Mouse (Mus musculus): ENCODE results near the gene Nfkbid.

Gene Nfkbid

DNA sequence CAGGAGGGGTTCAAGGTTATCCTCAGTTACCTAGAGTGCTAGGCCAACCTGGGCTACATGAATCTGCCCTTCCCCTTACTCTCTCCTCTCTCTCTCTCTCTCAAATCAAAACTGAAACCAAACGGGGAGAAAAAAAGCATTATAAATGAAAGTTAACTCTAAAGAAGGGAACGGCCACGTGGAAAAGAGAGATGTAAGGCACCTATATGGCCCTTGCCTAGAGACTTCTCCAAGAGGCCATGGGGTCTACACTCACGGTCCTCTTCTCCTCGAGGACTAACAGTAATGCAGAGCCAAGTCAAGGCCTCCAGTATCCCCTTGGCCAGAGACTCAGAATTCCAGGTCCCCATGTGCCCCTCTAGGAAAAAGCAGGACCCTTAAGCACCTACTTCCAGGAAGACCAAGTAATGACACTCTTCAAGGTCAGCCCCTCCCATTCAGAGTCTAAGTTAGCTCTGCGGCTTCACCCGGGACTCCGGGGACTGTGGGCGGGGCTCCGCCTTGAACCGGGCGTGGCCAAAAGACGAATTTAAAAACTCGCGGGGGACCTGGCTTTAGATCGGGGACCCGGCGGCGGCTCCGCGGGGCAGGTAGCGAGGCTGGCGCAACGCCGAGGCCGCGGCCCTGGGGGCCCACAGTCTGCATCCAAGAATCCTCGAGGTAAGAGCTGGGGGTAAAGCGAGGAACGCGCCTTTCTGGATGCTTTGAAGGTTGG is at the start of gene Nfkbid:
Nfkbid (plus strand) TSS at position 558 of the 715 bp plus-strand sequence.
- DNase-seq (ENCODE audit: low spot score): peak; percentile 74

DNA sequence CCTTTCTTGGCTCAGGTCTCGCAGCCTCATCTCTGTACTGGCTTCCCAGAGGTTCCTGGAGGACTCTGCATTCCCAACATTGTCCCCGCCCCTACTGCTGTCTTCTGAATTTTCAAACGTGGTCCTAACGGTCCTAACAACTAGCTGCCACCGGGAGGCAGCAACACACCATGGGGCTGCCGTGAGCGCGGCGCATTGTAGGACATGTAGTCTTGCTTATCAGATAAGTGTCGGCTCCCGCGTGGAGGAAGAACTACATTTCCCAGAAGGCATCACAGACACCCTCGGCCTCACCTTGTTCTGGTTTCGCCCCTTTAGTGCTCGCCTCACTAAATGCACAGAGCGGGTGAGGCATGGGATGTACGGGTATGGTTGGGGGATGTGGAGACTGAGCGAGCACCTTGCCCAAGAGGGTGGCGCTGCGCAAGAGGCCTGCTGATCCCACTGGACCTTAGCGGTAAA is 48.0 kb upstream of the Nfkbid start:
- DNase-seq (ENCODE audit: low spot score): peak; percentile 89

DNA sequence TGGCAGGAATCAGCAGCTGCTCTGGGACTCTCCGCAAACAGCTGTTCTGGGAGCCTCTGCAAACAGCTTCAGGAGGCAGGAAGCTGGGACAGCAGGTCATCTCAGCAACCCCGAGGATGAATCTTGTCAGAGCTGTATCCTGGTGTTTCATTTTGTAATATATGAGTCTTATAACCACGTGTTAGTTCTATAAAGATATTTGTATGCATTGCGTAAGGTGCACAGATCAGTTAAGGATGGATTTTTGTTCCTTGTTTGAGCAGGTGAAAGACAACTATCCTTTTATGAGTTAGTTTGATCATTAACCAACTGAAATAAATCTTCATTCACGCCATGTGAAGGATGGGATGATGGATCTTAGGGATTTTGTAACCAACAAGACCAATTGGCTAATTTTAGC is 41.5 kb upstream of the Nfkbid start:
- no peak for DNase-seq (ENCODE audit: low spot score)

DNA sequence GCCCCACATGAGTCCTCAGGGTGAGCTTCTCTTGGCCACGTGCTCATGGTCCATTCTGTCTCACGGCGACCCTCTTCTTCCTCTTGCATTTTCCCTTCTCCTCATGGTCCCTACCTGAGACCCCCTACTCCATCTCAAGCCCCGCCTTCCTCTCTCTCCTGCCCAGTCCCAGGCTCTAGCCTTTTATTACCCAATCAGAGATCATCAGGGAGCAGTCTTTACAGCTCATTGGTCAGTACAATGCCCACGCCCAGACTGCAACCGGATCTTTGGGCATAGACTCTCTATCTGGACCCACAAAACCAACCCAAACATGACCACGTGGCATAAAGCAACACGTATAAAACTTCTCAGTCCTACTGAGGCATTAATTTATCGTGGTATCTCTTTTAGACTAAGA is 37.4 kb upstream of the Nfkbid start:
- DNase-seq (ENCODE audit: low spot score): no peak

DNA sequence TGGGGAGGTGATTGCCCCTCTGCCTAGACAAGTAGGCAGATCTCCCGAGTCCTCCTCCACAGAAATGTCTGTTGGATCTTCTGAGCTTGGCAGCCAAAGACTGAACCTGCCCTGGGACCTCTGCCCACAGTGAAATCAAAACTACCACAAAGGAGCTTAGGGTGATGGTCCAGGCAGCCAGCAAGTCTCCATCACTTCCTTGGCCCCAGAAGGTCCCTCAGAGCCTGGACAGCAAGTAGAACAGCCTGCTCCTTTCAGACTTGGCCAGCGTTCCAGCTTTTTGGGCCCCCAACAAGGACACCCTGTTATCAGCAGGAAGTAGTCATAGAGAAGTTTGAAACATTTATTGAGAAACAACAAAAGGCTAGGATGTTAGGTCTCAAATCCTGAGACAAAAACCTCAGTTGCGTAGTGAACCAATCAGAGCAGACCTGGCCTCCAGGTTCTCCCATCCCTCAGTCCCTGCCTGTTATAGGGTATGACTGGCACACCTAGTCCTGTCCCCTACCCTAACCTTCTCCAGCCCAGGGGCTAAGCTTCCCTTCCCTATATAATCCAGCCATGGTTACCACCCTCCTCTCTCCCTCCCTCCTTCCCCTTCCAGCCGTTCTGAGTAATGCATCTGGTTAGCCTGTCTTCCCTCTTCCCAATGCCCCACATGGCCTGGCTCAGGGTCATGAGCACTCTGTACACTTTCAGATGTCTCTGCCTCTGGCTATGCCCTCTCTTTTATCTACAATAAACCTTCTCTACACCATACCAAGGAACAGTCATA is 28.6 kb upstream of the Nfkbid start:
- no peak for DNase-seq (ENCODE audit: low spot score)

DNA sequence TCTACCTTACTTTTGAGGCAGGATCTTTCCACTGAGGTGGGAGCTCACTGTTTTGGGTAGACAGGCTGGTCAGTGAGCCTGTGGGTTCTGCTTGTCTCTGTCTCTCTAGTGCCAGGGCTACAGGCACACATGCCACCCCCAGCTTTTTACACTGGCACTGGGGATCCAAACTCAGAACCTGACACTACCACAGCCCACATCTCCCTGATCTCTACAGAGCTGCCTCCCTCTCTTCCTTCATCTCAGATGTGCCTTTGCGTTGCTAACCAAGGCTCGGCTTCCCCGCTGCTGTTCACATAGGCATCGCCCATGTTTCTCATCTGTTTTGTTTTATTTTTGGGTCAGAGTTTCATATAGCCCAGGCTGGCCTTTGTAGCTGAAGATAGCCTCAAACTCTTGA is 27.9 kb upstream of the Nfkbid start:
- no peak for DNase-seq (ENCODE audit: low spot score)

DNA sequence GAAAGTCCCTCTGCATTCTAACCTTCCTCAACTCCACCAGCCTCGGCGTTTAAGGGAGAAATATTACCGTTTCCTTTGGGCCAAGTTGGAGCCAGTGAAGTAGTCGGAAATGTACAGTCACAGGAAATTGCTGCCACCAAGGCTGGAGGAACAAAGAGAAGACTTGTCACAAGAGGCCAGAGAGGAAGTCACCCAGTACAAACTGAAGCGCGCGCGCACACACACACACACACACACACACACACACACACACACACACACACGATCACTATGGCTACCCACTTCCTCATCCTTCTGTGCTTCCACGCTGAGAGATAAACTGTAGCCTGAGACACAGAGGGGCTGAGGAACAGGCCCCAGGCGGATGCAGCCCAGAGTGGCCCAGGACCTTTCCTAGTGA is 27.2 kb upstream of the Nfkbid start:
- no peak for DNase-seq (ENCODE audit: low spot score)

DNA sequence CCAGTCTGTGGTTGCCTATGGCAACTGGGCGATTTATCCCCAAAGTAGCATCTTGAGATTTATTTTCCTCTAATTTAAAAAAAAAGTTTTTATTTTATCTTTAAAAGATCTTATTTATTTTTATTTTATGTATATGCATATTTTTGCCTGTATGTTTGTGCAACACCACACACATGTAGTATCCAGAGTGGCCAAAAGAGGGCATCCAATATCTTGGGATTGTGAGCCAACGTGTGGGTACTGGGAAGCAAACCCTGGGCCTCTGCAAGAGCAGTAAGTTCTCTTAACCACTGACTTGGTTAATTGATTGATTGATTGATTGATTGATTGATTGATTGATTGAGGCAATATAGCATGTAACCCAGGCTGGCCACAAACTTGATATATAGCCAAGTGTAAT is 26.7 kb upstream of the Nfkbid start:
- no peak for DNase-seq (ENCODE audit: low spot score)

DNA sequence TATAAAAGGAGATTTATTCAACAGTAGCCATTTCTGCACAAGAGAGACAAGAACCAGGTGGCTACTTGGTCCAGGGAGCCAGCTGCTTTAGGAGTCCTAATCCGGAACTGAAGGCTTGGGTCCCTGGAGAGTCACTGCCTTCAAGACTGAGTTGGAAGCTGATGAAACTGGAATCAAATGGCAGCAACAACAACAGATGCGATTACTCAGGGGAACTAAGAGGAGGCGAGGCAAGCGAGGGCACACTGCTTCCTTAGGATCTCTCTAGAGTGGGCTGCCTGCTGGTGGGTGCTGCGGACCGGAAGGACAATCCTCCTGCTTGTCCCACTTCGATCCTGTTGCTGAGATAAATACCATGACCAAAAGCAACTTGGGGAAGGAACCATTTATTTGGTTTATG is 21.9 kb upstream of the Nfkbid start:
- DNase-seq (ENCODE audit: low spot score): no peak

DNA sequence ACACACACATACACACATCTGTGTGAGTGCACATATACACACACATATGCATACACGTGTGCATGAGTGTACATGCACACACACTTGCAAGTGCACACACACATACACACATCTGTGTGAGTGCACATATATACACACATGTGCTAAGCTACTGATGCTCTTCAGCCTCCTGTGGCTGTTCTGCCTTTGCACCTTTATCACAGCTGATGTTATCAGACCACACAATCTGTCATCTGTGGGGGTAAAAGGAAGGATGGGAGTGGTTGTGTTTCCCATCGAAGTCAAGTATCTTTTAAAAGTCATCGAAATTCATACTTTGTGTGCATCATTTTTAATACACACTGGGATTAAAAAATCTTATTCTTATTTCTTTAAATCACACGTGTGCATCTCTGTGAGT is 19.2 kb upstream of the Nfkbid start:
- DNase-seq (ENCODE audit: low spot score): no peak

DNA sequence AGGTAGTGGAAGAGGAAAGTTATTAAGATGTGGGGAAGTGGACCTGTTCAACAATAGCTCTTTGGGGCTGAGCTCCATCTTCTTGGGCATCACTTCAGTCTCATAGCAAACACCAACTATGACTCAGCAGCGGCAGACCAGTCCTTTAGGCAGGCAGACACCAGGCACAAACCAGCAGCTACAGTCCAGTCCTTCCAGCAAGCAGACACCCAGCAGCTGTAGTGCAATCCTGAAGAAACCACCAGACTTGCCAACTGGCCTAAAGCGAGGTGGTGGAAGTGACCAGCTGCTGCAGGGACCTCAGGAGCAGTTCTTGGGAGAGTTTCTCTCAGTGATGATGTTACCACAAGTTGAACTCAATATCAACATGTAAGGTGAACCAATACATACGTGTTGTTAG is 12.9 kb upstream of the Nfkbid start:
- no peak for DNase-seq (ENCODE audit: low spot score)

DNA sequence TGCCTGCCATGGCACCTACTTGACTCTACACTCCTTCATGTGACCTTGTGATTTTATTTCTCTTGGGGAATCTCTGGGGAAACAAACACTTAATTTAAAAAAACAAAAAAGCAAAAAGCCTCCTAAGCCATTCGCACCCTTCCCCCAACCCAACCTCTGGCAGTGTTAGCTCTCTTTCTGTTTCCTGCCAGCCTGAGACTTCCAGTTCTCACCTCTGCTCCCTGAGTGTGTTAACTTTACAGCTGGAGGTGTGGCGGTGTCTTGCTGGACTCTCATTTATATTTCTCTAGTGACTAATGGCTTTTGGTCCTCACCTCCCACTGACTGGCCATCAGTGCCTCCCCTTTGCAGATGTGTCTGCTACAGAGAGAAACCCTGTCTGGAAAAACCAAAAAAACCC is 11.7 kb upstream of the Nfkbid start:
- no peak for DNase-seq (ENCODE audit: low spot score)

DNA sequence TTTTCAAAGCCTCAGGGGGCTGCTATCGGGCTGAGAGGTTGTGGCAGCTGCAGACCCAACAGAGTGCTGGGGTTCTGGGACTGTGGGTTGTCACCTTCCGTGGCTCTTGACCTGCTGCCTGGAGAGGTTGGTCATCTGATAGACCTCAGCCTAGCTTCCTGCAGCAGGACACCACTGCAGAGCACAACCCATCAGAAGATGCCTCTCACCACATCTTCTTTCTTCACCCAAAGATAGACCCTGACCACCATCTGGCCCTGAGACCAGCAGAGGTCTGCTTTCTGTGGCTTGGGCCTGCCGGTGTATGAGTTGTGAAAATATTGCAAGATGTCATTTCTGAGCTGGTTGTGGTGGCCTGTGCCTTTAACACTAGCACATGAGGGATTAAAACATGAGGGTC is 10.5 kb upstream of the Nfkbid start:
- DNase-seq (ENCODE audit: low spot score): no peak

DNA sequence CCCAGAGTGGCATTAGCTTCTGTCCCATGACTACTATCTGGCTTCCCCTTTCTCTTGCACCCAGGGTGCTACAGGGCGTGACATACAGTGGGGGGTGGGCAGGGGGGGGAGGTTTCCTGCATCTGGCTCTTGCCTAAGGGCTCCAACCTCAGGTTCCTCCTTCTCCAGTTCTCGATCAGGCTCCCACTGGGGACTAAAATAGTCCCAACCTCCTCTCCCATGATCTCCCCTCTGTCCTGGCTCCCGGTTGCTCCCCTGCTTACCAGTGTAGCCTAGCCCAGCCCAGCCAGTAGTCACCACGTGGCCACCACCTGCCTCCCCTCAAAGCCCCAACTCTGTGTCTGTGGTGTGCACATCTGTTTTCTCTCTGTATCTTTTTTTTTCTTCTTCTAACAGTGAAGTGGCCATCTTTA is 8.8 kb upstream of the Nfkbid start:
- DNase-seq (ENCODE audit: low spot score): no peak

DNA sequence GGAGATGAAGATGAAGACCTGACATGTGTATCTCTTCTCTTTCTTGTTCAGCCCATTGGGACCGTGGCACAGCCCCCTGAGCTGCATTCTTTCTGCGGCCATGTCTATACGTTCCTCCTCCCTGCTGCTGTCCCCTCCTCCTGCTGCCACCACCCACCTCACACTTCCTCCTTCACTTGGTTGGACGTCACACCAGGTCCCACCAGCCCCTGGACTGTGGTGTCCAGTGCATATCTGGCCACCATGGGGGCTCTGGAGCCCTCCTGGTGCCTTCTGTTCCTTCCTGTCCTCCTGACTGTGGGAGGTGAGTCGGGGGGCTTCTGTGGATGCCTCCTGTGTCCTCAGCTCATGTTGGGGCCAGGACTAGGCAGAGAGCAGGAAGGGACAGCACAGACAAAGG is 7.9 kb upstream of the Nfkbid start, which contains the start of gene Tyrobp:
Tyrobp (plus strand) TSS at position 165 of the 400 bp plus-strand sequence.
- no peak for DNase-seq (ENCODE audit: low spot score)

DNA sequence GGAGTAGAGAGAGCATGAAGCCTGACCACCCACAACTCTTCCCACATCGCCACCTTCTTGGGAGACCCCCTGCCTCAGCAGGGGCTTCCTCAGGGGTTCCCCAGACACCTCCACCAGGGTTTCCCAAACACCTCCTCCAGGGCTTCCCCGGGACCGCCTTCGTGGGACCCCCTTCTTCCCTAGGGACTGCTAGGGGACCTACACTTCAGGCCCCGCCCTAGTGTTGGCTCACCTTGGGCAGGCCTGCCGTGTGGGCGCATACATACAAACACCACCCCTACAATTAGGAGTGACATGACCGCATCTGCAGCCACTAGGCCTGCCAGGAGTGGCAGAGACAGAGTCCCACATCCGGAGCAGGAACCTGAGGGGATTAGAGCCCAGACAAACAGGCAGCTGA is 3.7 kb upstream of the Nfkbid start:
- DNase-seq (ENCODE audit: low spot score): no peak

DNA sequence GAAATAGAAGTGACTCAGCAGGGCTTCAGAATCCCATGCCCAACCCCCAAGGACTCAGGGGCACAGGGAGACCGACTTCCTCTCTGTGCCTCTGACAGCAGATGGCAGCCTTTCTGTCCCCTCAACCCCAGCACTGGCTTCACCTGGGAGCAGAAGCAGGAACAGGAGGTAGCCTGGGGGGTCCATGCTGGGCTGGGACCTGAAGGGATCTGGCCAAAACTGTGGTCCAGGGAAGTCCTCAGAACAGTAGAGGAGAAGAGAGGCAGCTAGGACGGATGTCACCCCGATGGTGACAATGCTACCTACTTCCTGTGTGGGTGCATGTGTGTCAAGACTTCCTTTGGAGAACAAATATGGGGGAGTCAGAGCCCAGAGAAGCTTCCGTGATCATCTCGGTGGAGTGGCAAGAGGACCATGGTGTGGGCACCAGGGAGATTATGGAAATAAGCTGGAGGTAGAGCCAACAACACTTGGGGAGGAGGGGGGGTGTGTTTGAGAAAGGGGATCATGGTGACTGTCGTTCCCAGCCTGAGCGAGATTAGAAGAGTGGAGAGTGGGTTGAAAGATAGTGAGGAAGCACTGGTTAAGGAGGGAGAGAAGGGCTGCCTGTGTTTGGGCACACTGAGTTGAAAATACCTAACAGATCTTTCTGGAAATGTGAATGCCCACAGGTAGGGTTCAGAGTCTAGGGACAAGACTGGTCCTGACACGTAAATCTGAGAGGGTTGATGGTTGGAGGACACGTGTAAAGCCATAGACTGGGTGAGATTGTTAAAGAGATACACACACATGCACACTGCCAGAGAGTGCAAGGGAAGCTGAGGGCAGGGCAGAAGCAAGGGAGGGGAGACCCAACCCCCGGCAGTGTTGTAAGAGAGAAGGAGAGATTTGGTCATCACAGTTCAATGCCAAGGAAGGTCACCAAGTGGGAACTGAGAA is 1.7 kb upstream of the Nfkbid start, which contains the start of gene Hcst:
Hcst (minus strand) TSS at position 294 of the 939 bp plus-strand sequence.
- no peak for DNase-seq (ENCODE audit: low spot score)

DNA sequence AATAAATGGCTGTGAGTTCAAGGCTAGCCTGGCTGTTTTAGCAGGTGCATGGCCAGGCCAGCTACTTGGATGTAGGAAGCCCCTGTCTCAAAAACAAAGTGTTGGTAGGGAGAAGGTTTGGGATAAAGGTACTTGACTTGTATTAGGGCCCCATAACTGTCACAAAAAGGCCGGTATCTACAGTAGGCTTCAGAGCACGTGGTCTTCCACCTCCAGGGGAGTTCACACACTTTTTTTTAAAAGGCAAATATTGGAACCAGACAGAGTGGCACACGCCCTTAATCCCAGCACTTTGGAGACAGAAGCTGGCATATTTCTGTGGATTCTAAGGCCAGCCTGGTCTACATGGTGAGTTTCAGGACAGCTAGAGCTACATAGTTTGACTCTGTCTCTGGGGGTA is 859 bp upstream of the Nfkbid start:
- no peak for DNase-seq (ENCODE audit: low spot score)

DNA sequence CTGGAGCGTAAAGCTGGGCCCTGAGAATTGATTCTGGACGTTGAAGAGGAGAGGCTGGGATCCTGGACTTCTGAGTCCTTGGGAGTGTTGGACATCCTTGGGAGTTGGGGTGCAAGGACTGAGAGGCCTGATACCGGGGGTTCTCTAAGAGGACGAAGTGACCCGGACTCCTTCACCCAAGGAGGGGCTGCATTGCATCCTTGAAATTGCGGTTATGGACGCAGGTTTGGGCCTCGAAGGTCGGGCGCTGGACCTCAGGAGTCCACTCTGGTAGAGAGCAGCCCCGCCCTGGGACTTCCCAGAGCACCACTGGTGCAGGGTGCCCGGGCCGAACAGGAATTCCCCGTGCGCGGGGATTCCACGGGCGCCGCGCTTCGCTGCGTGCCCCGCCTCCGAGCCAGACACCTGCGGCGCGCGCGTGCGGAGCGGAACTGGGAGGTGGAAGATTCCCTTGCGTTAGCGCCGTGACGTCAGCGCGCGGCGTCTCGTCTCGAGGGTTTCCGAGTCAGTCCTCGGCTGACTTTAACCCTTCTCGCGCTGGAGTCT is 431 bp downstream of the Nfkbid start:
- DNase-seq (ENCODE audit: low spot score): peak; percentile 80

DNA sequence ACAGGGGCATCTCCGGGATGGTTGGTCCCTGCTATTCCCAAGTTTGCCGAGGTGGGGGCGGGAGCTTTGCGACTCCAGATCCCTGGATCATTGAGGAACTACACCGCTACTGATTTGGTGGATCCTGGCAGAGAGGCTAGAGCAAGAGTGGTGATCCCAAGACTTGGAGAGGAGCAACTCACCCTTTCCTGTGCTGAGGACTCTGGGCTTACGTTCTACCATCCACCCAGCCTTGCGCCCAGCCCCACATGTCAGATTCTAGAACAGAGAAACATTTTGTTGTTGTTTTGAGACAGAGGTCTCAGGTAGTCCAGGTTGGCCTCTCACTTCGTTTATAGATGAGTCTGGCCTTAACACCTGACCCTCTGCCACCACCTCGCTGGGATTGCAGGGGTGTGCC is 1.0 kb downstream of the Nfkbid start:
- DNase-seq (ENCODE audit: low spot score): no peak

DNA sequence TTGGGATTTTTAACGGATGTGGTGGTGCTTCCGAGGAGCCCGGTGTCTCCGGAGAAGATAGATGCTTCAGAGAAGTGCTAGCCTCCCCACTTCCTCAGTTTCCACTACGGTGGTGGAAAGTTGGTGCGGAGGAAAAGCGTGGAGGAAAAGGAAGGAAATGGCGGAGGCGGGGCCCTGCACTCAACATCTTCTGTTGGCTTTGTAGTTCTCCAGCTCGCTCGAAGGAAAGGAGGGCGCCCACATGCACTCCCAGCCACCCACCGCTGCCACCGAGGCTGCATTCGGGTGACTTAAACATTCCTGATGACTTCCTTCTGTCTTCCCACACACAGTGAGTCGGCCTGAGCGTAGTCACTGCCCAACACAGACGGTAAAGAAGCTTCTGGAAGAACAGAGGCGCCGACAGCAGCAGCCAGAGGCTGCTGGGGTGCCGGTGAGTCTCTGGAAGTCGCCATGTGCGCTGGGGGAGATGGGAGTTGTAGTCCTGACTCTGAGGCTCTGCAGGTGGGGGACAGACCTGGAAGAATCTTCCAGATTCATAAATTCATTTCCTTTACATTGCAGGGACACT is 1.6 kb downstream of the Nfkbid start:
- no peak for DNase-seq (ENCODE audit: low spot score)

DNA sequence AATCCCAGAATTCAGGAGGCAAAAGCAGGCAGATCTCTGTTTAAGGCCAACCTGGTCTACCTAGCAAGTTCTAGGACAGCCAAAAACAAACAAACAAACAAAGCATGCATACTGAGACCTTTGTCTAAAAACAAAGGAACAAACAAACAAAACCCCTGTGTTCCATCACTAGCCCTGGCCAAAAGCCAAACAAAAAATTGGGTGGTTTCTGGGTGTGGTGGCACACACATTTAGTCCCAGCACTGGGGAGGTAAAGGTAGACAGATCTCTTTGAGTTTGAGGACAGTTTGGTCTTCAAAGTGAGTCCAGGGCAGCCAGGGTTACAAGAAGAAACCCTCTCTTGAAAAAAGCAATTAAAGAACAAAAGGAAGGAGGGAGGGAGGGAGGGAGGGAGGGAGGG is 7.8 kb downstream of the Nfkbid start:
- DNase-seq (ENCODE audit: low spot score): no peak
